ENCODE assay signal across 9 mouse cellular contexts in the genomic region with DNA sequence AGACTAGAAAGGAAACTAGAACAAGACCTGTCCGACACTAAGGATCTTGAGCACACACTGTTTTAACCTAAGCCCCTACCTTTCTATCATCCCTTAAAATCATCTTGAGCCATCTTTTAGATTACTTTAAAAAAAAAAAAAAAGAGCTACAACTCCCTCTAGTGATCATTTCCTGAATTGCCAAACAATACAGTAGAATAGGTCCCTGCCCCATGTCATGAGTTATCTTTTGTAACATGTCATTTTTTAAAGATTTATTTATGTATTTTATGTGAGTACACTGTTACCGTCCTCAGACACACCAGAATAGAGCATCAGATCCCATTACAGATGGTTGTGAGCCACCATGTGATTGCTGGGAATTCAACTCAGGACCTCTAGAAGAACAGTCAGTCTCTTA. TPM values are rescaled to one million over a fixed set of nuclear protein-coding genes. Genes with fewer than 3 reads are reported as not detected.
DNase-seq lines count a peak whose midpoint lies in the region; ATAC-seq lines count a peak whose summit lies in the region.
"Had no signal": no experiment of that assay in that cellular context is flagged by ENCODE, and none has a peak within 500 bp of the region (broad histone marks: within the 10 kb centered on the region; RNA-seq: fewer than 3 reads in every experiment).

No protein-coding gene starts in this region.

- H3K9me3 ChIP-seq in kidney, embryonic 15.5 days (replicated peaks): no peaks in the 10 kb centered on the region
- H3K9me3 ChIP-seq: neural tube, embryonic 13.5 days had no signal

- no peaks in the 10 kb centered on the region for H3K4me1 ChIP-seq in kidney, embryonic 15.5 days
- H3K4me1 ChIP-seq: neural tube, embryonic 13.5 days had no signal

- no peaks in the 10 kb centered on the region for H3K36me3 ChIP-seq in kidney, embryonic 15.5 days
- H3K36me3 ChIP-seq: neural tube, embryonic 13.5 days had no signal

- ATAC-seq in kidney, embryonic 15.5 days (replicated peaks; ENCODE audit: low FRiP score): 0 out of 2 replicates have a peak, but pooled peaks have one; percentile 43
- peak; percentile 45 for ATAC-seq in CD4-positive, CD25-positive, alpha-beta regulatory T cell, adult 4 months
- peak; percentile 68 for ATAC-seq in megakaryocyte progenitor cell, adult 5-6 weeks (replicated peaks; ENCODE audit: poor library complexity)

- DNase-seq in kidney, postnatal 36 days: no peak
- DNase-seq in NIH3T3 (ENCODE audit: low read depth): peak; percentile 65
- no peak for DNase-seq in urinary bladder, postnatal 4 days (ENCODE audit: low spot score in 2 of 2)
- DNase-seq in gastrocnemius, postnatal 10 days: no peak
- no peak for DNase-seq in cerebellum, adult 8-10 months

- no peak overlapping the region for H3K4me3 ChIP-seq in kidney, embryonic 15.5 days (replicated peaks)
- H3K4me3 ChIP-seq: neural tube, embryonic 13.5 days had no signal

- WGBS in kidney, embryonic 15.5 days: 49% methylated on average over 2 of the region's 2 CpGs

- no peak overlapping the region for H3K4me2 ChIP-seq in kidney, embryonic 15.5 days
- H3K4me2 ChIP-seq: neural tube, embryonic 13.5 days had no signal

- no peak overlapping the region for H3K9ac ChIP-seq in kidney, embryonic 15.5 days
- H3K9ac ChIP-seq: neural tube, embryonic 13.5 days had no signal

- 0 out of 2 replicates have a peak, but pooled peaks cover 3% of the 10 kb centered on the region for H3K27me3 ChIP-seq in kidney, embryonic 15.5 days
- H3K27me3 ChIP-seq: neural tube, embryonic 13.5 days had no signal

- H3K27ac ChIP-seq in kidney, embryonic 15.5 days: no peak overlapping the region
- H3K27ac ChIP-seq: neural tube, embryonic 13.5 days had no signal

RNA-seq across cellular contexts. Expression of a gene that starts 2.0 kb away (rescaled TPM):
- 1.8 and 2.1 TPM in 2 replicates for polyA plus RNA-seq in kidney, embryonic 15.5 days (2015; fragmentation: Nextera tagmentation; extraction: Ambion mirVana)
- polyA plus RNA-seq in CD4-positive, CD25-positive, alpha-beta regulatory T cell, adult 4 months (2017; shearing (Covaris generic)): 10 to 100 TPM; 47.4 to 53.6 TPM
- total RNA-seq in megakaryocyte progenitor cell, adult 5-6 weeks (2015): 0.66 and 0.77 TPM in 2 replicates
- total RNA-seq in megakaryocyte progenitor cell, adult 5-6 weeks (2017): 0.04 and 0.41 TPM in 2 replicates
- total RNA-seq in gastrocnemius, postnatal 10 days (2021): 1 to 10 TPM; 1.6 to 3.5 TPM

RNA-seq across cellular contexts. Expression of a gene that starts 10.2 kb away (rescaled TPM):
- 602 and 688 TPM in 2 replicates for polyA plus RNA-seq in kidney, embryonic 15.5 days (2015; fragmentation: Nextera tagmentation; extraction: Ambion mirVana)
- 1,000 to 10,000 TPM; 1,603 to 2,725 TPM for polyA plus RNA-seq in CD4-positive, CD25-positive, alpha-beta regulatory T cell, adult 4 months (2017; shearing (Covaris generic))
- 1,416 and 1,430 TPM in 2 replicates for total RNA-seq in megakaryocyte progenitor cell, adult 5-6 weeks (2015)
- total RNA-seq in megakaryocyte progenitor cell, adult 5-6 weeks (2017): 1,966 and 2,167 TPM in 2 replicates
- total RNA-seq in gastrocnemius, postnatal 10 days (2021): 100 to 1,000 TPM; 337 to 339 TPM

RNA-seq across cellular contexts. Expression of a gene that starts 37.4 kb away (rescaled TPM):
- 22.6 and 23.7 TPM in 2 replicates for polyA plus RNA-seq in kidney, embryonic 15.5 days (2015; fragmentation: Nextera tagmentation; extraction: Ambion mirVana)
- 10 to 100 TPM; 19.5 to 20.4 TPM for polyA plus RNA-seq in CD4-positive, CD25-positive, alpha-beta regulatory T cell, adult 4 months (2017; shearing (Covaris generic))
- total RNA-seq in megakaryocyte progenitor cell, adult 5-6 weeks (2015): 35.6 and 38.4 TPM in 2 replicates
- total RNA-seq in megakaryocyte progenitor cell, adult 5-6 weeks (2017): 23.5 and 23.7 TPM in 2 replicates
- 10 to 100 TPM; 13.0 to 15.1 TPM for total RNA-seq in gastrocnemius, postnatal 10 days (2021)

RNA-seq across cellular contexts. Expression of a gene that starts 42.8 kb away (rescaled TPM):
- polyA plus RNA-seq in kidney, embryonic 15.5 days (2015; fragmentation: Nextera tagmentation; extraction: Ambion mirVana): 0.08 and 0.18 TPM in 2 replicates
- polyA plus RNA-seq in CD4-positive, CD25-positive, alpha-beta regulatory T cell, adult 4 months (2017; shearing (Covaris generic)): not detected
- total RNA-seq in megakaryocyte progenitor cell, adult 5-6 weeks (2015): not detected in 2 replicates
- not detected in 2 replicates for total RNA-seq in megakaryocyte progenitor cell, adult 5-6 weeks (2017)
- under 1 TPM in 1 of 2 experiments, not detected in 1; 0.09 TPM for total RNA-seq in gastrocnemius, postnatal 10 days (2021)
- polyA plus RNA-seq: neural tube, embryonic 13.5 days had no signal

Comparison
In these comparisons a context has a peak if more than half of its experiments do, and no peak if none do; other contexts are left out.
1. RNA of a gene that starts 10.2 kb away (total RNA-seq): 1,416 to 2,167 TPM in megakaryocyte progenitor cell, adult 5-6 weeks; 337 to 339 TPM in gastrocnemius, postnatal 10 days; every median in the first group is over 4 times any median in the second.
2. Peak in every context shown above with its lines, with median percentiles within 50 percentile points of each other: ATAC-seq.